Mouse (Mus musculus): ENCODE measurements at regions not wholly inside any gene's neighbourhood (a gene's known extent, or its start where the extent isn't known, plus 50 kb on each side); places are given as distances from the start of the nearest gene placed in this dataset.

DNA sequence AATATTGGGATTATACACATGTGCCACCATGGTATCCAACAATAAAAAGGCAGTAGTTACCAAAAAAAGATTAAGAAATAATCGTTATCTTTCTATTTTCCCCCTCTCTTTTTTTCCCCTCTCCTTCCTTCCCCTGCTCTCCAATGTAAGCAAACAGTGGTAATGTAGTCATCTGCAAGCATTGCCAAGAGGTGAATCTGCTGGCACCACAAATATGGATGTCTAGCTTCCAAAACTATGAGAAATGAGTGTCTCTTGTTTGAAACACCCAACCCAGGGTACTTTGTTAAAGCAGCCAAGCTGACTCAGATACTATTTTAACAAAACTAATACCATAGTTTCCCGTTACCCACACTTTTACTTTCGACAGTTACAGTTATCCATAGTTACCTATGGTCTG is 784.2 kb downstream of the Gsdmc2 start:
- H3K4me3 ChIP-seq (ENCODE audit: control insufficient read depth in 1 of 2, insufficient read depth in 1 of 2, low read depth in 2 of 2, low read length in 2 of 2): no peak overlapping the region
- H3K27me3 ChIP-seq (ENCODE audit: control insufficient read depth in 1 of 2, insufficient read depth in 2 of 2, low read length in 2 of 2): no peaks in the 10 kb centered on the region
- no peaks in the 10 kb centered on the region for H3K4me1 ChIP-seq (ENCODE audit: control insufficient read depth in 1 of 2, insufficient read depth in 2 of 2, low read length in 2 of 2)
- no peak overlapping the region for H3K9ac ChIP-seq (ENCODE audit: control insufficient read depth, low read depth, low read length, poor library complexity, severe bottlenecking)
- H3K27ac ChIP-seq (ENCODE audit: control insufficient read depth, low read depth, low read length): no peak overlapping the region
- no peaks in the 10 kb centered on the region for H3K9me3 ChIP-seq (replicated peaks; ENCODE audit: insufficient read depth, low read length)
- no peaks in the 10 kb centered on the region for H3K79me2 ChIP-seq (ENCODE audit: control insufficient read depth, insufficient read depth, low read length, poor library complexity)
- no peak for DNase-seq (ENCODE audit: low read depth, low spot score)
- TF ChIP-seq POLR2AphosphoS5 (IDR thresholded peaks at IDR 0.05; ENCODE audit: borderline replicate concordance, low read depth, low read length) (no peak), TBP (IDR thresholded peaks at IDR 0.05; ENCODE audit: low read depth, low read length) (no peak)
- H3K36me3 ChIP-seq (ENCODE audit: control insufficient read depth in 1 of 2, insufficient read depth in 2 of 2, low read length in 2 of 2): no peaks in the 10 kb centered on the region

DNA sequence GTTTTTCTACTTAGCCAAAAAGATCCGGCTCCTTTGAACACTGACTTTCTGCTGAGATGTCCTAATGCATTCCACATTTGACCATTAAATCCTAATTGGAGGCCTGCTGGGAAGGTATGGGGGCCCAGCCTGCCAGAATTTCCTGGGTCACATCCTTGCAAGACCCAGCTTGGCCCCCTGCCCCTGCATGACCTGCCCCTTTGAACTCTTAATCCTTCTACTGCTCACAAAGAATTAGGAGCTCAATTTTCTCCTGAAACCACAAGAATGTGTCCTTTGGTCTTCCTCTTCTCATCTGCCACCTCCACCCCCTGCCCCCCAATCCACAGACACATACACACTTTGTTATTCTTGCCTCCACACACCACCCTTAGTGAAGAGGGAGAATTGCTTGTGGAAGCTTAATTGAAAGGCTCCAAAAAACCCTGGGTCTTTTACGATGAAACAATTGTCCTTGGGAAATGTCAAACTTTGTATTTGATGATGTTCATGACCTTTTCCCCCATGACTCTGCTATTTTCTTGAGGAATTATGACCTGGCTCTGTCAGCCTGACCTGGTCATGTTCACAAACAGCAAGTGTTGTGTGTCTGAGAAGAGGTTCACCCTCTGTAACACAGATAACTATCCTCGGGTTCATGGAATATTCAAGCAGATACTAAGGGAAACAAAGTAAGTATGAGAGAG is 792.3 kb downstream of the Gsdmc2 start:
- Histone ChIP-seq H3K9me3 (replicated peaks; ENCODE audit: insufficient read depth, low read length) (no peaks in the 10 kb centered on the region), H3K36me3 (ENCODE audit: control insufficient read depth in 1 of 2, insufficient read depth in 2 of 2, low read length in 2 of 2) (no peaks in the 10 kb centered on the region), H3K79me2 (ENCODE audit: control insufficient read depth, insufficient read depth, low read length, poor library complexity) (no peaks in the 10 kb centered on the region), H3K9ac (ENCODE audit: control insufficient read depth, low read depth, low read length, poor library complexity, severe bottlenecking) (no peak overlapping the region), H3K4me3 (ENCODE audit: control insufficient read depth in 1 of 2, insufficient read depth in 1 of 2, low read depth in 2 of 2, low read length in 2 of 2) (no peak overlapping the region), H3K27me3 (ENCODE audit: control insufficient read depth in 1 of 2, insufficient read depth in 2 of 2, low read length in 2 of 2) (no peaks in the 10 kb centered on the region), H3K4me1 (ENCODE audit: control insufficient read depth in 1 of 2, insufficient read depth in 2 of 2, low read length in 2 of 2) (no peaks in the 10 kb centered on the region), H3K27ac (ENCODE audit: control insufficient read depth, low read depth, low read length) (no peak overlapping the region)
- TF ChIP-seq JUND (IDR thresholded peaks at IDR 0.05; ENCODE audit: low read depth, low read length) (no peak), EP300 (IDR thresholded peaks at IDR 0.05; ENCODE audit: low read depth in 1 of 2, low read length in 2 of 2) (no peak), MEF2A (IDR thresholded peaks at IDR 0.05; ENCODE audit: extremely low read depth, insufficient replicate concordance, low read depth, low read length, poor library complexity, severe bottlenecking) (no peak), CTCF (IDR thresholded peaks at IDR 0.05 in 2 of 3, conservative IDR thresholded peaks at IDR 0.05 in 1 of 3; ENCODE audit: control insufficient read depth in 1 of 3, insufficient read depth in 1 of 3, low read depth in 2 of 3, low read length in 3 of 3, poor library complexity in 1 of 3, severe bottlenecking in 1 of 3) (no peak), E2F4 (IDR thresholded peaks at IDR 0.05; ENCODE audit: borderline replicate concordance, low read depth, low read length) (no peak), POLR2AphosphoS2 (IDR thresholded peaks at IDR 0.05; ENCODE audit: low read length) (no peak), USF2 (IDR thresholded peaks at IDR 0.05; ENCODE audit: borderline replicate concordance in 1 of 2, insufficient read depth in 1 of 2, low read depth in 1 of 2, low read length in 2 of 2) (no peak), POLR2AphosphoS5 (IDR thresholded peaks at IDR 0.05; ENCODE audit: borderline replicate concordance, low read depth, low read length) (no peak), ZNF384 (IDR thresholded peaks at IDR 0.05; ENCODE audit: low read depth, low read length) (no peak), ELF1 (IDR thresholded peaks at IDR 0.05; ENCODE audit: low read depth, low read length) (no peak), CHD2 (IDR thresholded peaks at IDR 0.05; ENCODE audit: low read length) (no peak), RCOR1 (IDR thresholded peaks at IDR 0.05; ENCODE audit: low read depth, low read length) (no peak)
- DNase-seq (ENCODE audit: low read depth, low spot score): no peak

DNA sequence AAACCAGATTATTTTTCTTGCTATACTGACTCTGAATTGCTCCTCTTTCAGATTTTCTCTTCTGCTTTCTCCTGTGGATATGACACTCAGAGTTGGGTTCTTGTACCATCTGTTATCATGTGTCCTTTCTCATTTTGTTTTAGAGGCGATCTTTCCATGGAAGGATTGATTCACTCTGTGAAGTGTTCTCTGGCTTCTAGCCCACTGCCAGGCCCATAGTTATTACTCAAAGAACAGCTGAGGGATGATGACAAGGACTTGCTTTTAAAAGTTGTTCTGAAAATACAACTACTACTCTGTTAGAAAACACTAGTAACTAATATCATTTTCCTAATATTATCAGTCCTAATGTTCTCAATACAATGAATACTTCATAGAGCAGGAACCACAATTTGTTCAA is 794.9 kb downstream of the Gsdmc2 start:
- Histone ChIP-seq H3K27me3 (ENCODE audit: control insufficient read depth in 1 of 2, insufficient read depth in 2 of 2, low read length in 2 of 2) (no peaks in the 10 kb centered on the region), H3K9ac (ENCODE audit: control insufficient read depth, low read depth, low read length, poor library complexity, severe bottlenecking) (no peak overlapping the region), H3K4me1 (ENCODE audit: control insufficient read depth in 1 of 2, insufficient read depth in 2 of 2, low read length in 2 of 2) (no peaks in the 10 kb centered on the region), H3K27ac (ENCODE audit: control insufficient read depth, low read depth, low read length) (no peak overlapping the region), H3K79me2 (ENCODE audit: control insufficient read depth, insufficient read depth, low read length, poor library complexity) (no peaks in the 10 kb centered on the region), H3K9me3 (replicated peaks; ENCODE audit: insufficient read depth, low read length) (no peaks in the 10 kb centered on the region), H3K4me3 (ENCODE audit: control insufficient read depth in 1 of 2, insufficient read depth in 1 of 2, low read depth in 2 of 2, low read length in 2 of 2) (no peak overlapping the region), H3K36me3 (ENCODE audit: control insufficient read depth in 1 of 2, insufficient read depth in 2 of 2, low read length in 2 of 2) (no peaks in the 10 kb centered on the region)
- no peak for DNase-seq (ENCODE audit: low read depth, low spot score)
- TF ChIP-seq UBTF (IDR thresholded peaks at IDR 0.05; ENCODE audit: borderline replicate concordance, insufficient read depth, low read depth, low read length) (no peak), RAD21 (IDR thresholded peaks at IDR 0.05; ENCODE audit: low read depth, low read length) (no peak), MAX (IDR thresholded peaks at IDR 0.05; ENCODE audit: low read length) (no peak), MAZ (IDR thresholded peaks at IDR 0.05; ENCODE audit: low read depth, low read length) (no peak), NRF1 (IDR thresholded peaks at IDR 0.05; ENCODE audit: insufficient read depth, low read depth, low read length, poor library complexity, severe bottlenecking) (no peak), MYC (IDR thresholded peaks at IDR 0.05; ENCODE audit: low read depth, low read length) (no peak), HCFC1 (IDR thresholded peaks at IDR 0.05; ENCODE audit: low read depth, low read length) (no peak), MAFK (IDR thresholded peaks at IDR 0.05; ENCODE audit: borderline replicate concordance, low read depth, low read length) (no peak), CHD1 (IDR thresholded peaks at IDR 0.05; ENCODE audit: low read depth, low read length) (no peak), E2F4 (IDR thresholded peaks at IDR 0.05; ENCODE audit: borderline replicate concordance, low read depth, low read length) (no peak), MEF2A (IDR thresholded peaks at IDR 0.05; ENCODE audit: extremely low read depth, insufficient replicate concordance, low read depth, low read length, poor library complexity, severe bottlenecking) (no peak), CHD2 (IDR thresholded peaks at IDR 0.05; ENCODE audit: low read length) (no peak), SMC3 (IDR thresholded peaks at IDR 0.05; ENCODE audit: low read depth, low read length) (no peak), RCOR1 (IDR thresholded peaks at IDR 0.05; ENCODE audit: low read depth, low read length) (no peak), CTCF (IDR thresholded peaks at IDR 0.05 in 2 of 3, conservative IDR thresholded peaks at IDR 0.05 in 1 of 3; ENCODE audit: control insufficient read depth in 1 of 3, insufficient read depth in 1 of 3, low read depth in 2 of 3, low read length in 3 of 3, poor library complexity in 1 of 3, severe bottlenecking in 1 of 3) (no peak), ZNF384 (IDR thresholded peaks at IDR 0.05; ENCODE audit: low read depth, low read length) (no peak)
